Mouse (Mus musculus) heart, postnatal 25 days (tissue): ENCODE data around the gene Msh6. TPM values are rescaled to one million over a fixed set of nuclear protein-coding genes. Genes with fewer than 3 reads are reported as not detected.
"Not testable (repeated sequence)": the region's sequence is repeated elsewhere in the genome, so short reads cannot be mapped to it uniquely, and the experiment has no call there.

Source experiments
- DNase-seq: peaks from one replicate; pipeline ENCODE4 v3.0.0; 2022; ENCODE audit warnings: low spot score
- intact Hi-C: fragments of 180-260 bp; cut with DNase I; formaldehyde crosslinking; loops from one replicate; pipeline ENCODE4 v1.15.1; 2025
- total RNA-seq, 2 experiments: library from RNA; stranded (reverse); gene quantifications; 2 replicates each; pipeline ENCODE4 v1.2.3; 2021

The Msh6 gene
- total RNA-seq, 2 experiments from 2014 or later: 8.7 to 9.8 TPM

GRCm38 (mm10) chr17:87976154-87976806, 1.4 kb downstream of the Msh6 start:
- intact Hi-C loops: no loop called here
- DNase-seq: no peak

GRCm38 (mm10) chr17:87976927-87977326, 2.1 kb downstream of the Msh6 start:
- DNase-seq, intact Hi-C loops: not testable (repeated sequence)

- intact Hi-C loops, DNase-seq: not testable (repeated sequence)
Measured at GRCm38 (mm10) chr17:87979696-87980095, 4.8 kb downstream of the Msh6 start.

GRCm38 (mm10) chr17:87982112-87982511, 7.2 kb downstream of the Msh6 start:
- DNase-seq: no peak
- intact Hi-C loops: no loop called here

GRCm38 (mm10) chr17:87983313-87983712, 8.5 kb downstream of the Msh6 start:
- intact Hi-C loops: no loop called here

GRCm38 (mm10) chr17:87984440-87985214, 9.8 kb downstream of the Msh6 start:
- intact Hi-C loops: no loop called here
- DNase-seq: no peak

More at GRCm38 (mm10) chr17:87983313-87983712, 8.5 kb downstream of the Msh6 start:
- DNase-seq: no peak

- intact Hi-C loops: no loop called here
- DNase-seq: no peak
Measured at GRCm38 (mm10) chr17:87985916-87986315, 11.1 kb downstream of the Msh6 start.

- DNase-seq: no peak
- intact Hi-C loops: no loop called here
Measured at GRCm38 (mm10) chr17:87987507-87987906, 12.6 kb downstream of the Msh6 start.

GRCm38 (mm10) chr17:87992154-87992553, 17.3 kb downstream of the Msh6 start:
- intact Hi-C loops: no loop called here

GRCm38 (mm10) chr17:87993338-87993737, 18.5 kb downstream of the Msh6 start:
- no peak for DNase-seq

More at GRCm38 (mm10) chr17:87992154-87992553, 17.3 kb downstream of the Msh6 start:
- DNase-seq: no peak

GRCm38 (mm10) chr17:87997808-87998207, 22.9 kb downstream of the Msh6 start:
- intact Hi-C loops: no loop called here
- no peak for DNase-seq

More at GRCm38 (mm10) chr17:87993338-87993737, 18.5 kb downstream of the Msh6 start:
- intact Hi-C loops: no loop called here

GRCm38 (mm10) chr17:88004892-88005291, 30.0 kb downstream of the Msh6 start:
- no peak for DNase-seq
- intact Hi-C loops: no loop called here

- no peak for DNase-seq
- intact Hi-C loops: no loop called here
Measured at GRCm38 (mm10) chr17:88006956-88007355, 32.1 kb downstream of the Msh6 start.

GRCm38 (mm10) chr17:88014456-88014855, 39.6 kb downstream of the Msh6 start:
- DNase-seq: no peak
- intact Hi-C loops: no loop called here

GRCm38 (mm10) chr17:88016027-88016426, 41.2 kb downstream of the Msh6 start:
- intact Hi-C loops, DNase-seq: not testable (repeated sequence)

- DNase-seq: no peak
- intact Hi-C loops: no loop called here
Measured at GRCm38 (mm10) chr17:88023924-88024323, 49.1 kb downstream of the Msh6 start.

GRCm38 (mm10) chr17:88025227-88025626, 50.4 kb downstream of the Msh6 start:
- intact Hi-C loops: loop anchor here (5.0 kb wide), 1 partner anchor 487 kb away; no protein-coding TSS in a partner anchor
- no peak for DNase-seq

- intact Hi-C loops: loop anchor here (5.0 kb wide), 1 partner anchor 483 kb away; no protein-coding TSS in a partner anchor
- DNase-seq: no peak
Measured at GRCm38 (mm10) chr17:88029194-88029970, 54.5 kb downstream of the Msh6 start.

- intact Hi-C loops: no loop called here
- no peak for DNase-seq
Measured at GRCm38 (mm10) chr17:88031755-88032154, 56.9 kb downstream of the Msh6 start.

- DNase-seq: no peak
- intact Hi-C loops: no loop called here
Measured at GRCm38 (mm10) chr17:88034418-88034817, 59.6 kb downstream of the Msh6 start.
